Mouse (Mus musculus) cerebellum, adult 18-20 months (tissue): ENCODE data around the gene Idh3a.
"Not testable (repeated sequence)": the region's sequence is repeated elsewhere in the genome, so short reads cannot be mapped to it uniquely, and the experiment has no call there.

Experiments
- DNase-seq, 2 experiments: peaks; one replicate each; pipeline ENCODE4 v3.0.0; 2021

The Idh3a gene

GRCm38 (mm10) chr9:54586199-54587061, at the start of gene Idh3a:
Idh3a (plus strand) TSS chr9:54586334.
- peak; percentile 94 to 97 for DNase-seq

GRCm38 (mm10) chr9:54537030-54537429, 49.1 kb upstream of the Idh3a start:
- DNase-seq = no peak

- no peak for DNase-seq
Measured at GRCm38 (mm10) chr9:54537480-54537879, 48.7 kb upstream of the Idh3a start.

GRCm38 (mm10) chr9:54538244-54538643, 47.9 kb upstream of the Idh3a start:
- no peak for DNase-seq

- no peak for DNase-seq
Measured at GRCm38 (mm10) chr9:54538684-54539083, 47.5 kb upstream of the Idh3a start, which contains the start of gene Sh2d7. Sh2d7 (plus strand) TSS chr9:54538984.

- DNase-seq = no peak
Measured at GRCm38 (mm10) chr9:54540801-54541200, 45.3 kb upstream of the Idh3a start.

- no peak for DNase-seq
Measured at GRCm38 (mm10) chr9:54544212-54544953, 41.8 kb upstream of the Idh3a start.

GRCm38 (mm10) chr9:54544954-54545315, 41.2 kb upstream of the Idh3a start:
- no peak for DNase-seq

- DNase-seq = peak; percentile 75 to 84
Measured at GRCm38 (mm10) chr9:54547536-54547935, 38.6 kb upstream of the Idh3a start.

GRCm38 (mm10) chr9:54549433-54549832, 36.7 kb upstream of the Idh3a start:
- no peak for DNase-seq

- peak; percentile 62 to 81 for DNase-seq
Measured at GRCm38 (mm10) chr9:54552409-54552808, 33.7 kb upstream of the Idh3a start.

GRCm38 (mm10) chr9:54555044-54555443, 31.1 kb upstream of the Idh3a start:
- DNase-seq = no peak

GRCm38 (mm10) chr9:54558731-54559130, 27.4 kb upstream of the Idh3a start:
- DNase-seq = no peak

GRCm38 (mm10) chr9:54559771-54560471, 26.2 kb upstream of the Idh3a start, which contains the start of gene Cib2:
Cib2 (minus strand) TSS chr9:54560218.
- DNase-seq = peak; percentile 86 to 88

GRCm38 (mm10) chr9:54560831-54561601, 25.1 kb upstream of the Idh3a start:
- DNase-seq = no peak

- no peak for DNase-seq
Measured at GRCm38 (mm10) chr9:54566958-54567357, 19.2 kb upstream of the Idh3a start.

- DNase-seq = no peak
Measured at GRCm38 (mm10) chr9:54568732-54569131, 17.4 kb upstream of the Idh3a start.

- no peak for DNase-seq
Measured at GRCm38 (mm10) chr9:54571130-54571839, 14.8 kb upstream of the Idh3a start.

GRCm38 (mm10) chr9:54583712-54584111, 2.4 kb upstream of the Idh3a start:
- DNase-seq = no peak

GRCm38 (mm10) chr9:54584127-54584526, 2.0 kb upstream of the Idh3a start:
- not testable (repeated sequence) for DNase-seq

GRCm38 (mm10) chr9:54585839-54586198, 315 bp upstream of the Idh3a start:
- no peak for DNase-seq

- DNase-seq = no peak
Measured at GRCm38 (mm10) chr9:54587863-54588262, 1.7 kb downstream of the Idh3a start.
